Mouse (Mus musculus) liver, embryonic 11.5 days (tissue): ENCODE results near the gene Arntl. TPM values are rescaled to one million over a fixed set of nuclear protein-coding genes. Genes with fewer than 3 reads are reported as not detected.

Source experiments
- ATAC-seq: fragments of 200-750 bp; cut with Nextera tagmentation; replicated peaks from 2 replicates; pipeline ENCODE4 v1.8.0; 2017; ENCODE audit warnings: moderate number of reproducible peaks, mild to moderate bottlenecking, moderate TSS enrichment, moderate library complexity; ENCODE audit not compliant: low FRiP score
- DNase-seq: peaks from one replicate; pipeline ENCODE4 v3.0.0-alpha.2; 2017; ENCODE audit warnings: low spot score
- H3K27ac ChIP-seq: fragments of 300-500 bp; sonication (generic); 2 replicates; pipeline ENCODE4 v1.5.1; 2014; ENCODE audit warnings: mild to moderate bottlenecking, low read depth, low read length, control low read depth
- H3K27me3 ChIP-seq: fragments of 300-500 bp; sonication (generic); replicated peaks from 2 replicates; pipeline ENCODE4 v1.6.1; 2014; ENCODE audit warnings: low read length, mixed read lengths; ENCODE audit not compliant: control insufficient read depth, insufficient read depth
- H3K36me3 ChIP-seq: fragments of 300-500 bp; sonication (generic); 2 replicates; pipeline ENCODE4 v1.6.1; 2014; ENCODE audit warnings: mild to moderate bottlenecking, low read length, moderate library complexity, mixed read lengths; ENCODE audit not compliant: control insufficient read depth, insufficient read depth
- H3K4me1 ChIP-seq: fragments of 300-500 bp; sonication (generic); replicated peaks from 2 replicates; pipeline ENCODE4 v1.6.1; 2014; ENCODE audit warnings: low read length, mixed read lengths; ENCODE audit not compliant: control insufficient read depth, insufficient read depth
- H3K4me2 ChIP-seq: fragments of 300-500 bp; sonication (generic); 2 replicates; pipeline ENCODE4 v1.6.1; 2014; ENCODE audit warnings: mild to moderate bottlenecking, control low read depth, moderate library complexity
- H3K4me3 ChIP-seq: fragments of 300-500 bp; sonication (generic); 2 replicates; pipeline ENCODE4 v1.5.1; 2014; ENCODE audit warnings: low read depth, low read length, control low read depth
- H3K9ac ChIP-seq: fragments of 300-500 bp; sonication (generic); 2 replicates; pipeline ENCODE4 v1.6.1; 2014; ENCODE audit warnings: low read depth, low read length, control low read depth
- H3K9me3 ChIP-seq: fragments of 300-500 bp; sonication (generic); 2 replicates; pipeline ENCODE4 v1.6.1; 2016; ENCODE audit warnings: low read length, inconsistent platforms, mixed read lengths; ENCODE audit not compliant: control insufficient read depth
- WGBS: fragments of 180-500 bp; shearing (Covaris S2); extraction: QIAGEN DNeasy Blood & Tissue Kit; methylation state at CpG from one replicate; pipeline ENCODE4 v1.1.7; 2014; 5-methylcytosine and 5-hydroxymethylcytosine counted together
- polyA plus RNA-seq: library from polyadenylated mRNA; unstranded; fragments of >200 nt; fragmentation: Nextera tagmentation; extraction: Ambion mirVana; gene quantifications from 2 replicates; pipeline ENCODE4 v1.2.1, GENCODE M21; 2014

Gene Arntl
- polyA plus RNA-seq, 1 experiment from 2014 or later, result 8.4 TPM

DNA sequence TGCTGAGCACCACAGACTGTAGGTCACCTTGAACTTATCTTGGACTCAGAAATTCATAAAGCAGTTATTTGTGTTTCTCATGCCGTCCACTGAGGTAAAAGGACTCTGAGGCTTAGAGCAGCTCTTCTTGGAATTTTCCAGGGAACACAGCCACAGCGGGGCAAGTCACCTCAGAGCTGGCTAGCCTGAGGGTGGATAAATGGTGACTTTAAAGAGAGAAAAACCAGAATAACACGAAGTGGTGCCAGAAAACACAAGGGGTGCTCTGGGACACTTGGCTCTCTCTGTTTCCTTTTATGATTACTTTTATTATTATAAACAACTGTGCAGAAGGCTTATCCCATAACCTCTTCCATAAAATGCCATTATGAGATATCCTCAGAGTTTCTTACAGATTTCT is 11.1 kb upstream of the Arntl start:
- 77% methylated on average over 3 of the region's 3 CpGs for WGBS
- no peak for DNase-seq
- no peaks in the 10 kb centered on the region for H3K4me1 ChIP-seq
- no peaks in the 10 kb centered on the region for H3K36me3 ChIP-seq
- H3K4me2 ChIP-seq, result no peak overlapping the region
- no peak overlapping the region for H3K4me3 ChIP-seq
- H3K9ac ChIP-seq, result no peak overlapping the region
- H3K27ac ChIP-seq, result no peak overlapping the region
- H3K27me3 ChIP-seq, result no peaks in the 10 kb centered on the region
- ATAC-seq, result no peak
- H3K9me3 ChIP-seq, result no peaks in the 10 kb centered on the region

DNA sequence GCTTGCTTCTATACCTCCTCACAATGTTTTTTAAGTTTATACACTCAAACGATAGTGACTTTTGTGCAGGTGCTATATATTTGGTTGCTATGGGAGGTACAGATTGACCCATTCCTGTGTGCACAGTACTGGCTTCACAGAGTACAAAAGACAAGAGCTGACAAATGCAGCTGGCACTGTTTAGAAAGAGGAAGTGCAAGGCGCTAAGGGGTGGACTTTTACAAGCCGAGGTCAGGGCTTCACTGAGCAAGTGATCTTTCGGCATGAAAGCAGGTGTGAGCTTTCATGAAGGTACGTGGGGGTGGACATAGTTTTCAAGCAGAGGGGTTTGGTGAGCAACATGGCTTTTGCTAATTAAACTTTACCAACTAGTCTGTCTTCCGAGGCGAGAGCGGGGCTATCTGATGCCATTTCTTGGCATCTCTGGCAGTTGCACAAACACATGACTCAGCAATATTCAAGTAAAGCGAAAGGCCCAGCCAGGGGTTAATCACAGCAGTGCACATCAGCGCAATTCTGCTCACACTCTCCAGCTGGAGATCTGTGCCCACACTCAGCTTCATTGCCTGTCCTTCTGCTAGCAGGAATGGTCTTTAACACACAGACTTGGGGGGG is 10.0 kb upstream of the Arntl start:
- ATAC-seq (no peak), DNase-seq (no peak)
- Histone ChIP-seq H3K36me3 (no peaks in the 10 kb centered on the region), H3K27ac (no peak overlapping the region), H3K9me3 (no peaks in the 10 kb centered on the region), H3K4me3 (no peak overlapping the region), H3K4me2 (peak overlapping the region; percentile 16; the same call in 1 of the 2 replicates), H3K4me1 (no peaks in the 10 kb centered on the region), H3K9ac (no peak overlapping the region), H3K27me3 (peaks cover 4% of the 10 kb centered on the region; the same call in 1 of the 2 replicates)
- 28% methylated on average over 10 of the region's 10 CpGs for WGBS

- Histone ChIP-seq H3K36me3 (no peaks in the 10 kb centered on the region), H3K27me3 (peaks cover 25% of the 10 kb centered on the region), H3K4me2 (no peak overlapping the region), H3K9me3 (no peaks in the 10 kb centered on the region), H3K4me3 (no peak overlapping the region), H3K4me1 (no peaks in the 10 kb centered on the region), H3K9ac (no peak overlapping the region), H3K27ac (no peak overlapping the region)
- ATAC-seq, result no peak
- no peak for DNase-seq
- WGBS, result 54% methylated on average over 3 of the region's 3 CpGs
Observed at GRCm38 (mm10) chr7:113201584-113201983, 5.7 kb upstream of the Arntl start.

DNA sequence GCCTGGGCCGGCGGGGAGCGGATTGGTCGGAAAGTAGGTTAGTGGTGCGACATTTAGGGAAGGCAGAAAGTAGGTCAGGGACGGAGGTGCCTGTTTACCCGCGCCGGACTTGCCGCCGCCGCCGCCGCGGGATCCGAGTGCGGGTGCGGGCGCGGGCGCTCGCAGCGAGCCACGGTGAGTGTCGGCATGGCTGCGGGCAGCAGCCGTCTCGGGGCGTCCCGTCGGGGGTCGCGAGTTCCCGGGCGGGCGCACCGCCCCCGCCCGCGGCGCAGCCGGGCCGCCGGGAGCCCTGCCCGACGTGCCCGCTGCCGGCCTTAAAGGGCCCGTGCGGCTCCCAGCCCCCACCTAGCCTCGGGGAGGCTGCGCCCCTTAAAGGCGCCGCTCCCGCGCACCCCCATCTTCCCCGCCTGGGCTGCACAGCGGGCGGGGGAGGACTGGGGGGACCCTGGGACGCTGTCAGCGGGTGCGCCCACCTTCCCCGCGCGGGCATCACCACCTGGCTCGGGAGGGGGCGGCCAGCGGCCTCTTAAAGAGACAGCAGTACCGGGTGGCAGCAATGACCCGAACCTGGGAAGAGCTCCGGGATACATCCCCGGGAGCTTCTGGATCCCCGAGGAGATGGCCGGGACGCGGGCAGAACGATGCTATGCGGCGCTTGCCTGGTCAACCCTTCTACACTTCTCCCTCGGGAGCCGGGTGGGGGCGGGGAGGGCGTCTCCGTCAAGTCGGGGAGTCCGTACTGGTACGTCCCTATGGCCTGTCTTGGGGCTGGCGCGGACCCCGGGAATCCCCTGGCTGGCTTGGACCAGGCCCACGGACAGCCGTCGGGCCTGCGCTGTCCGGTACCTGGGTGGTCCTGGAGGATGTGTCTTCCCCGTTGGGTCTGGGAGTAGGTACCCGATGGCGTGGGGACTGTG is 464 bp downstream of the Arntl start:
- Histone ChIP-seq H3K4me2 (peak overlapping the region; percentile 79), H3K27ac (0 out of 2 replicates have a peak overlapping the region, but pooled peaks have one; percentile 11), H3K27me3 (peaks cover 58% of the 10 kb centered on the region), H3K4me1 (peaks cover 6% of the 10 kb centered on the region; the same call in 1 of the 2 replicates), H3K9ac (peak overlapping the region; percentile 51), H3K4me3 (peak overlapping the region; percentile 66), H3K9me3 (no peaks in the 10 kb centered on the region), H3K36me3 (no peaks in the 10 kb centered on the region)
- ATAC-seq, result peak; percentile 49
- WGBS, result 1% methylated on average over 68 of the region's 98 CpGs
- DNase-seq, result peak; percentile 39

- Histone ChIP-seq H3K4me1 (peaks cover 6% of the 10 kb centered on the region; the same call in 1 of the 2 replicates), H3K9me3 (no peaks in the 10 kb centered on the region), H3K4me3 (peak overlapping the region; percentile 66), H3K27ac (no peak overlapping the region), H3K4me2 (peak overlapping the region; percentile 79), H3K27me3 (peaks cover 55% of the 10 kb centered on the region), H3K36me3 (no peaks in the 10 kb centered on the region), H3K9ac (no peak overlapping the region)
- 3% methylated on average over 19 of the region's 19 CpGs for WGBS
- no peak for ATAC-seq
- DNase-seq, result peak; percentile 39
Observed at GRCm38 (mm10) chr7:113208388-113208753, 1.1 kb downstream of the Arntl start.

GRCm38 (mm10) chr7:113210441-113210840 is 3.2 kb downstream of the Arntl start:
- Histone ChIP-seq H3K27ac (no peak overlapping the region), H3K9me3 (no peaks in the 10 kb centered on the region), H3K9ac (no peak overlapping the region), H3K4me2 (no peak overlapping the region), H3K36me3 (no peaks in the 10 kb centered on the region), H3K27me3 (peaks cover 48% of the 10 kb centered on the region), H3K4me3 (no peak overlapping the region), H3K4me1 (peaks cover 6% of the 10 kb centered on the region; the same call in 1 of the 2 replicates)
- no peak for ATAC-seq
- 55% methylated on average over 4 of the region's 4 CpGs for WGBS
- DNase-seq, result no peak

DNA sequence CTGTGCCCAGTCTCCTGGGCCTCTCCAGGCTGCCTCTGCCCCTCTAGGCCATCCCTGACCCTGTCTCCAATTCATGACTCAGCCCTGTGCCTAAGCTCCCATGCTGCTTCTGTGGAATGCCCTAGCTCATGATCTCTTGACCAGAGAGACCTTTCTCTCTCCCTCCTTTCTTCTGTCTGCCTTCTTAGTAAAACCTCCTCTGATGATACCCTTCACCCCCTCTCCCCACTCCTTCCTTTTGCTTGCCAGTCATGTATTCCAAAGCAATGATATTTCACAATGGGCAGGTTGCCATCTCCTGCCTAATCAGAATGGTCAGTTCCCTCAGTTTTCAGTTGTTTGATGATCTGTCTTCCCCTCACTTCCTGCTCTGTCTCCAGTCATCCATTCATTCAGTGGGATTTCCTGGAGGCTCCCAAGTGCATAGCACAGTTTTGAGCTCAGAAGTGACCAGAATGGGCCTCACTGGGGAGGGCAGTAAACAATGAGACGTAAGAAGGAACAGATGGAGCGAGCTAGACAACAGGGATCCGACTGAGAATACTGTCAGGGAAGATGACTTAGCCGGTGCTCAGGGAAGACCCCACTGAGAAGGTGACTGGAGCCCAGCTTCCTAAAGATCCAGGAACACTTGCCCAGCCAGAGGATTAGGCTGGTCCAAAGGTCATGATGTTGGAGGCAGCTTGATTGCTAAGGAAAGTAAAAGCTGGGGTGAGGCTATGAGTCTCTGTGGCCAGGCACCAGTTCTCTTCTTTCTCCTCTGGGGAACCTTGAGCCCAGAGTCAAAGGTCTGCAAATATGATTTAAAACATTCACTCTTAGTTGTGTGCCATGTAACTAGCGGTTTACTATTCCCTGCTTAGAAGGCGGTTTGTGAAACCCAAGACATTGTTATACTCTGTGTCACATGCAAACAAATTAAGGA is 7.2 kb downstream of the Arntl start:
- Histone ChIP-seq H3K9ac (no peak overlapping the region), H3K4me1 (no peaks in the 10 kb centered on the region), H3K27me3 (peaks cover 18% of the 10 kb centered on the region), H3K27ac (no peak overlapping the region), H3K4me2 (no peak overlapping the region), H3K9me3 (no peaks in the 10 kb centered on the region), H3K36me3 (no peaks in the 10 kb centered on the region), H3K4me3 (no peak overlapping the region)
- WGBS, result 60% methylated on average over 6 of the region's 6 CpGs
- DNase-seq (no peak), ATAC-seq (no peak)

DNA sequence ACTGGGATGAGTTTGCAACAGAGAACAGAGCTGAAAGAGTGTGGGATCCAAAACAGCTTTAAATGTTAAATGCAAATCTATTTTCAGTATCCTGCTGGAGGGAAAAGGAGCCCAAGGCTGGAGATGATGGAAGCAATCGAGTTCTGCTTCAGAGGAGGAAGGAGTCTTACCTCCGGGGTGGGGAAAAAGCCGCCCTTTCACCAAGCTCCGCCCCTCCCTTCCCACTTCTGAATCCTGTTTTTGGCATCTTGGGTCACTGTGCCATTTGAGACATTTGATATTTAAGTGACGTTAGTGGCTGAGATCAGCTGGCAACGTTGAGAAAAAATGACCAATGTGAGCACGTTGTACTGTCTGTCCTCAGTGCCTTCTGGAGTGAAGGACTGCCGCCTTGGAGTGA is 8.9 kb downstream of the Arntl start:
- 45% methylated on average over 8 of the region's 8 CpGs for WGBS
- H3K27me3 ChIP-seq, result peaks cover 2% of the 10 kb centered on the region
- no peaks in the 10 kb centered on the region for H3K9me3 ChIP-seq
- no peak overlapping the region for H3K4me3 ChIP-seq
- DNase-seq (no peak), ATAC-seq (no peak)
- H3K4me1 ChIP-seq, result no peaks in the 10 kb centered on the region
- no peaks in the 10 kb centered on the region for H3K36me3 ChIP-seq
- no peak overlapping the region for H3K27ac ChIP-seq
- H3K9ac ChIP-seq, result no peak overlapping the region
- H3K4me2 ChIP-seq, result no peak overlapping the region
